Mouse (Mus musculus) midbrain, embryonic 10.5 days (tissue): ENCODE measurements around the gene Gak. TPM values are rescaled to one million over a fixed set of nuclear protein-coding genes. Genes with fewer than 3 reads are reported as not detected.

Experiments
- DNase-seq: peaks from one replicate; pipeline ENCODE4 v3.0.0-alpha.2; 2017; ENCODE audit warnings: low spot score
- H3K27ac ChIP-seq: fragments of 300-500 bp; sonication (generic); replicated peaks from 2 replicates; pipeline ENCODE4 v1.5.1; 2016; ENCODE audit warnings: mild to moderate bottlenecking
- H3K27me3 ChIP-seq: fragments of 300-500 bp; sonication (generic); 2 replicates; pipeline ENCODE4 v1.6.1; 2016; ENCODE audit warnings: low read depth, mild to moderate bottlenecking; ENCODE audit not compliant: poor library complexity, severe bottlenecking
- H3K36me3 ChIP-seq: fragments of 300-500 bp; sonication (generic); 2 replicates; pipeline ENCODE4 v1.6.1; 2016; ENCODE audit warnings: mild to moderate bottlenecking, moderate library complexity
- H3K4me1 ChIP-seq: fragments of 300-500 bp; sonication (generic); 2 replicates; pipeline ENCODE4 v1.6.1; 2016
- H3K4me3 ChIP-seq: fragments of 300-500 bp; sonication (generic); 2 replicates; pipeline ENCODE4 v1.5.1; 2016; ENCODE audit warnings: mild to moderate bottlenecking, moderate library complexity
- H3K9me3 ChIP-seq: fragments of 300-500 bp; sonication (generic); replicated peaks from 2 replicates; pipeline ENCODE4 v1.6.1; 2016; ENCODE audit warnings: mild to moderate bottlenecking
- WGBS: fragments of 180-500 bp; shearing (Covaris S2); methylation state at CpG from one replicate; pipeline ENCODE4 v1.1.7; 2016; 5-methylcytosine and 5-hydroxymethylcytosine counted together
- polyA plus RNA-seq: library from polyadenylated mRNA; unstranded; fragments of >200 nt; fragmentation: Nextera tagmentation; extraction: Ambion mirVana; gene quantifications from 2 replicates; pipeline ENCODE4 v1.2.1, GENCODE M21; 2016

The Gak gene
- polyA plus RNA-seq, 1 experiment from 2014 or later, result 59.8 TPM

GRCm38 (mm10) chr5:108554041-108554440 is 75.5 kb downstream of the Gak start:
- WGBS, result 72% methylated on average over 1 of the region's 1 CpGs

GRCm38 (mm10) chr5:108550207-108550594 is 79.4 kb downstream of the Gak start:
- H3K27ac ChIP-seq, result no peak overlapping the region
- no peak for DNase-seq
- no peaks in the 10 kb centered on the region for H3K36me3 ChIP-seq
- peaks cover 44% of the 10 kb centered on the region for H3K27me3 ChIP-seq
- WGBS, result under 1% methylated on average over 16 of the region's 16 CpGs
- H3K4me3 ChIP-seq, result peak overlapping the region; percentile 60
- no peaks in the 10 kb centered on the region for H3K9me3 ChIP-seq
- H3K4me1 ChIP-seq, result peaks cover 16% of the 10 kb centered on the region

More at GRCm38 (mm10) chr5:108554041-108554440, 75.5 kb downstream of the Gak start:
- peaks cover 26% of the 10 kb centered on the region for H3K27me3 ChIP-seq
- no peak for DNase-seq
- H3K27ac ChIP-seq, result no peak overlapping the region
- no peaks in the 10 kb centered on the region for H3K9me3 ChIP-seq
- H3K4me3 ChIP-seq, result no peak overlapping the region
- no peaks in the 10 kb centered on the region for H3K36me3 ChIP-seq
- peaks cover 15% of the 10 kb centered on the region for H3K4me1 ChIP-seq

- peaks cover 16% of the 10 kb centered on the region for H3K4me1 ChIP-seq
- no peaks in the 10 kb centered on the region for H3K9me3 ChIP-seq
- WGBS, result under 1% methylated on average over 52 of the region's 56 CpGs
- H3K36me3 ChIP-seq, result no peaks in the 10 kb centered on the region
- no peak within 1 kb of the TSS for H3K27ac ChIP-seq
- peaks cover 44% of the 10 kb centered on the region for H3K27me3 ChIP-seq
- DNase-seq, result peak; percentile 70
- H3K4me3 ChIP-seq, result peak within 1 kb of the TSS; percentile 60
Measured at GRCm38 (mm10) chr5:108549489-108550206, 79.9 kb downstream of the Gak start, which contains the start of gene Cplx1. Cplx1 (minus strand) TSS chr5:108550024.

- WGBS, result 15% methylated on average over 7 of the region's 7 CpGs
- Histone ChIP-seq H3K36me3 (no peaks in the 10 kb centered on the region), H3K27ac (no peak overlapping the region), H3K9me3 (no peaks in the 10 kb centered on the region), H3K27me3 (peaks cover 44% of the 10 kb centered on the region), H3K4me1 (peaks cover 16% of the 10 kb centered on the region), H3K4me3 (peak overlapping the region; percentile 60)
- DNase-seq, result no peak
Measured at GRCm38 (mm10) chr5:108549137-108549488, 80.4 kb downstream of the Gak start.

- Histone ChIP-seq H3K27me3 (peaks cover 44% of the 10 kb centered on the region), H3K36me3 (no peaks in the 10 kb centered on the region), H3K27ac (no peak overlapping the region), H3K4me1 (peaks cover 16% of the 10 kb centered on the region), H3K9me3 (no peaks in the 10 kb centered on the region), H3K4me3 (no peak overlapping the region)
- WGBS, result 89% methylated on average over 5 of the region's 5 CpGs
- DNase-seq, result no peak
Measured at GRCm38 (mm10) chr5:108547636-108548035, 81.9 kb downstream of the Gak start.

GRCm38 (mm10) chr5:108543516-108544291 is 85.9 kb downstream of the Gak start:
- H3K4me3 ChIP-seq, result no peak overlapping the region
- no peak for DNase-seq
- WGBS, result 76% methylated on average over 7 of the region's 7 CpGs
- no peaks in the 10 kb centered on the region for H3K4me1 ChIP-seq
- H3K27ac ChIP-seq, result no peak overlapping the region
- H3K27me3 ChIP-seq, result peaks cover 14% of the 10 kb centered on the region
- no peaks in the 10 kb centered on the region for H3K9me3 ChIP-seq
- H3K36me3 ChIP-seq, result no peaks in the 10 kb centered on the region

- no peaks in the 10 kb centered on the region for H3K4me1 ChIP-seq
- DNase-seq, result no peak
- H3K36me3 ChIP-seq, result no peaks in the 10 kb centered on the region
- no peaks in the 10 kb centered on the region for H3K27me3 ChIP-seq
- H3K9me3 ChIP-seq, result peaks cover 12% of the 10 kb centered on the region; the same call in 1 of the 2 replicates
- 96% methylated on average over 2 of the region's 2 CpGs for WGBS
- H3K27ac ChIP-seq, result no peak overlapping the region
- no peak overlapping the region for H3K4me3 ChIP-seq
Measured at GRCm38 (mm10) chr5:108534188-108534587, 95.4 kb downstream of the Gak start.

- WGBS, result 77% methylated on average over 3 of the region's 3 CpGs
- Histone ChIP-seq H3K4me3 (no peak overlapping the region), H3K36me3 (no peaks in the 10 kb centered on the region), H3K27me3 (no peaks in the 10 kb centered on the region), H3K27ac (no peak overlapping the region), H3K9me3 (no peaks in the 10 kb centered on the region), H3K4me1 (no peaks in the 10 kb centered on the region)
- DNase-seq, result no peak
Measured at GRCm38 (mm10) chr5:108522597-108522996, 107.0 kb downstream of the Gak start.

GRCm38 (mm10) chr5:108521896-108522295 is 107.7 kb downstream of the Gak start:
- no peak overlapping the region for H3K4me3 ChIP-seq
- H3K27me3 ChIP-seq, result no peaks in the 10 kb centered on the region
- no peaks in the 10 kb centered on the region for H3K4me1 ChIP-seq
- no peak for DNase-seq
- no peaks in the 10 kb centered on the region for H3K9me3 ChIP-seq
- no peaks in the 10 kb centered on the region for H3K36me3 ChIP-seq
- 87% methylated on average over 3 of the region's 3 CpGs for WGBS
- no peak overlapping the region for H3K27ac ChIP-seq

GRCm38 (mm10) chr5:108521016-108521415 is 108.5 kb downstream of the Gak start:
- H3K27ac ChIP-seq, result no peak overlapping the region
- no peaks in the 10 kb centered on the region for H3K4me1 ChIP-seq
- 68% methylated on average over 2 of the region's 2 CpGs for WGBS
- no peak for DNase-seq
- H3K9me3 ChIP-seq, result no peaks in the 10 kb centered on the region
- H3K36me3 ChIP-seq, result no peaks in the 10 kb centered on the region
- H3K4me3 ChIP-seq, result no peak overlapping the region
- H3K27me3 ChIP-seq, result no peaks in the 10 kb centered on the region

- no peaks in the 10 kb centered on the region for H3K9me3 ChIP-seq
- 84% methylated on average over 7 of the region's 7 CpGs for WGBS
- no peaks in the 10 kb centered on the region for H3K27me3 ChIP-seq
- no peak for DNase-seq
- no peaks in the 10 kb centered on the region for H3K4me1 ChIP-seq
- H3K36me3 ChIP-seq, result no peaks in the 10 kb centered on the region
- H3K4me3 ChIP-seq, result no peak overlapping the region
- H3K27ac ChIP-seq, result no peak overlapping the region
Measured at GRCm38 (mm10) chr5:108520153-108520552, 109.4 kb downstream of the Gak start.
